Mouse (Mus musculus): Measurements from ENCODE around the gene Ift88. TPM values are rescaled to one million over a fixed set of nuclear protein-coding genes. Genes with fewer than 3 reads are reported as not detected.

Gene Ift88
- total and polyA plus RNA-seq, 3 experiments: 6.7 to 12.3 (median 8.1) TPM

- H3K27ac ChIP-seq (ENCODE audit: insufficient read depth, low read depth): no peak overlapping the region
- no peak overlapping the region for H3K4me3 ChIP-seq (replicated peaks in 1 of 3; ENCODE audit: low read depth in 2 of 3, low read length in 2 of 3, poor library complexity in 1 of 3)
- H3K9me3 ChIP-seq (replicated peaks; ENCODE audit: low read length): no peaks in the 10 kb centered on the region
- H3K27me3 ChIP-seq (replicated peaks): no peaks in the 10 kb centered on the region
- peaks cover 0 to 3% of the 10 kb centered on the region in 2 experiments for H3K36me3 ChIP-seq (replicated peaks in 1 of 2; ENCODE audit: control insufficient read depth in 1 of 2, insufficient read depth in 1 of 2, low read length in 1 of 2)
- peak; percentile 77 for DNase-seq (ENCODE audit: extremely low read depth)
- H3K9ac ChIP-seq (ENCODE audit: insufficient read depth, low read depth): no peak overlapping the region
- H3K79me2 ChIP-seq (replicated peaks; ENCODE audit: control insufficient read depth, extremely low read depth, insufficient read depth, poor library complexity, severe bottlenecking): no peaks in the 10 kb centered on the region
- no peak for TF ChIP-seq POLR2A (IDR thresholded peaks at IDR 0.05; ENCODE audit: low read depth, low read length)
- peak; percentile 51 for TF ChIP-seq HCFC1 (IDR thresholded peaks at IDR 0.05; ENCODE audit: low read depth, low read length)
- peak; percentile 70 for TF ChIP-seq MAX (IDR thresholded peaks at IDR 0.05; ENCODE audit: low read length)
- TF ChIP-seq CTCF (conservative IDR thresholded peaks at IDR 0.05 in 1 of 2, IDR thresholded peaks at IDR 0.05 in 1 of 2; ENCODE audit: low read depth in 2 of 2, low read length in 2 of 2): no peak
- TF ChIP-seq ETS1 (conservative IDR thresholded peaks at IDR 0.05; ENCODE audit: low read depth, low read length): peak; percentile 61
- TF ChIP-seq USF1 (IDR thresholded peaks at IDR 0.05; ENCODE audit: low read depth, low read length): no peak
- peak; percentile 60 for TF ChIP-seq ELF1 (IDR thresholded peaks at IDR 0.05; ENCODE audit: low read depth, low read length)
- no peak for TF ChIP-seq UBTF (IDR thresholded peaks at IDR 0.05; ENCODE audit: low read depth, low read length)
- TF ChIP-seq GABPA (IDR thresholded peaks at IDR 0.05; ENCODE audit: insufficient replicate concordance, low read depth, low read length): no peak
- TF ChIP-seq TCF12 (IDR thresholded peaks at IDR 0.05; ENCODE audit: low read depth, low read length): peak; percentile 37; the same call in 1 of the 2 replicates
- TF ChIP-seq CHD1 (IDR thresholded peaks at IDR 0.05; ENCODE audit: low read depth, low read length): no peak
- TF ChIP-seq MXI1 (IDR thresholded peaks at IDR 0.05; ENCODE audit: low read depth, low read length): no peak
- 0 out of 2 replicates have a peak, but pooled peaks have one; percentile 44 for TF ChIP-seq MAFK (IDR thresholded peaks at IDR 0.05; ENCODE audit: insufficient replicate concordance, low read length)
- TF ChIP-seq CHD2 (IDR thresholded peaks at IDR 0.05; ENCODE audit: low read length): no peak
- TF ChIP-seq TBP (conservative IDR thresholded peaks at IDR 0.05; ENCODE audit: low read depth, low read length): 0 out of 2 replicates have a peak, but pooled peaks have one; percentile 27
- TF ChIP-seq MYC (IDR thresholded peaks at IDR 0.05; ENCODE audit: low read depth, low read length): 0 out of 2 replicates have a peak, but pooled peaks have one; percentile 62
- TF ChIP-seq RCOR1 (conservative IDR thresholded peaks at IDR 0.05; ENCODE audit: low read depth, low read length): 0 out of 2 replicates have a peak, but pooled peaks have one; percentile 39
- peak; percentile 47; the same call in 1 of the 2 replicates for TF ChIP-seq JUND (conservative IDR thresholded peaks at IDR 0.05; ENCODE audit: low read depth, low read length)
- TF ChIP-seq RAD21 (IDR thresholded peaks at IDR 0.05; ENCODE audit: low read depth, low read length): no peak; the same call in 1 of the 2 replicates
- TF ChIP-seq ZKSCAN1 (IDR thresholded peaks at IDR 0.05; ENCODE audit: borderline replicate concordance, low read depth, low read length): no peak
- TF ChIP-seq MEF2A (IDR thresholded peaks at IDR 0.05; ENCODE audit: borderline replicate concordance, low read depth, low read length): 0 out of 2 replicates have a peak, but pooled peaks have one; percentile 44
- no peak for TF ChIP-seq ZMIZ1 (IDR thresholded peaks at IDR 0.05; ENCODE audit: low read depth, low read length)
- TF ChIP-seq ZNF384 (IDR thresholded peaks at IDR 0.05; ENCODE audit: low read depth, low read length): no peak
- peak; percentile 39 for TF ChIP-seq JUN (IDR thresholded peaks at IDR 0.05; ENCODE audit: insufficient read depth, low read depth, low read length)
- TF ChIP-seq IRF4 (IDR thresholded peaks at IDR 0.05; ENCODE audit: low read depth, low read length): peak; percentile 74
- TF ChIP-seq MAZ (IDR thresholded peaks at IDR 0.05; ENCODE audit: low read depth, low read length): no peak
- TF ChIP-seq EP300 (IDR thresholded peaks at IDR 0.05; ENCODE audit: low read length): peak; percentile 81
- peaks cover 0 to 24% of the 10 kb centered on the region in 2 experiments; a peak in 3 of 4 replicates for H3K4me1 ChIP-seq (ENCODE audit: control insufficient read depth in 1 of 2, insufficient read depth in 2 of 2)
- in situ Hi-C loops (cut with MboI; ENCODE audit: low pct_ligation_motif_present, low pct_unique_long_range_greater_than_20kb, low sequenced_read_pairs): no loop called here
- dilution Hi-C loops (cut with MboI; ENCODE audit: extremely low pct_ligation_motif_present, extremely low pct_unique_long_range_greater_than_20kb, low sequenced_read_pairs): no loop called here
- H3K4me2 ChIP-seq (ENCODE audit: insufficient read depth, low read depth, poor library complexity, severe bottlenecking): peak overlapping the region; percentile 45
These were observed 60.3 kb downstream of the Ift88 start for GRCm38 (mm10) chr14:57484183-57484582.
